Mouse (Mus musculus): ENCODE measurements around the gene Nop2.

GRCm38 (mm10) chr6:125158944-125159492 is 27.3 kb downstream of the Nop2 start:
- TF ChIP-seq CTCF (IDR thresholded peaks at IDR 0.05; ENCODE audit: control insufficient read depth, insufficient read depth, insufficient replicate concordance, low read depth, low read length), result no peak
- no peak for TF ChIP-seq POLR2A (IDR thresholded peaks at IDR 0.05; ENCODE audit: control insufficient read depth, low read depth, low read length)

All from testis, adult 2 months (tissue).